Mouse (Mus musculus): Measurements from ENCODE around the gene Tmem60.

The Tmem60 gene

DNA sequence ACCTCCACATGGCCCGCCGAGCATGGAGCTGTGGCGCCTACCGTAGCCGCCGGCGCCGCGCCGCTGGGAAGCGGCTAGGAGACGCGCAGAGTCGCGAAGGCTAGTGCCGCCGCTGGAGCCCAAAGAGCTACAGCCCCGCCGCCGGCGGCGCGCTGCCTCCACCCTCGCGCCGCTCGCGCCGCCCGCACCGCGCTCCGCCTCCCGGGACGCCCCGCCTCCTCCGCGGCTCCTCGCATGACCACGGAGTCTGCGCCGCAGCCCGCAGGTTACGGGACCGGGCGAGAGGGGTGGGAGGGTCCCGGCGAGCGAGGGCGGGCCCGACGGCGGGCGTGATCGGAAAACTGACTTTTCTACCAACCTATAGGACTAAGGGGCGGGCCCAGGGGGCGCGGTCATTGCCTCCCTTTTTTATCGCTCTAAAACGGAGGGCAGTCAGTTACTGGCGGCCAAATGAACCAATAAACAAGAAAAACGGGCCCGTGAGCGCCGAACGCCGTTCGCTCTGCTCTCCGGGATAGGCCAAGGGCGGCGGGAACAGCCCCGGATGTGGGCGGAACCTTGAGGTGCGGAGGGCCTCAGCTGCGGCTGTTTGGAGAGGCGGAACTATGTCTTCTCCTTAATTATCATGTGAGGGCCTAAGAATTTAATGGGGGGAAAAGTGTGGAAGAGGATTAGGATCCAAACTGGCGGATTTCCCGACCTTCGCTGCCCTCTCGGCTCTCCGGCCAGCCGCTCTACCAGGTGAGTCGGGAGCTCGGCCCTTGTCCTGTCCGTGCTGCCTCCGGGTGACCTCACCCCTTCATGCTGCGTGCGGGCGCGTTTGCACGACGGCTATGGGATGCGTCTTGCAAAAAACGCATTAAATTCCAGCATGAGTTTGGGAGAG is at the start of gene Tmem60, which contains the start of gene Phtf2:
Gene Tmem60 (plus strand): TSS at position 277 of the 886 bp plus-strand sequence.
Gene Phtf2 (minus strand): TSS at position 210 of the 886 bp plus-strand sequence.
- in situ Hi-C loops (cut with MseI, MboI): no loop called here

DNA sequence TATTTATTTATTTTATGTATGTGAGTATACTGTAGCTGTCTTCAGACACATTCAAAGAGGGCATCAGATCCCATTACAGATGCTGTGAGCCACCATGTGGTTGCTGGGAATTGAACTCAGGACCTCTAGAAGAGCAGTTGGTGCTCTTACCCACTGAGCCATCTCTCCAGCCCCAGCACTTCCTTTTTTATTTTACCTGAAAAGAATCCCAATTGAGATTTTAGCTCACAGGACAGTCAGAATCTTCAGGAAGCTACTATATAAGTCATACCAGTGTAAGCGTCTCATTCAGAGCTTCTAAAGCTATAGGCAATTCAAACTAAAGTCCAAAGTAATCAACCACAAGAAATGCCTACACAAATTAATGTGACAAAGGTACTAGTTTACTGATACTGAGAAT is 47.6 kb upstream of the Tmem60 start:
- in situ Hi-C loops (cut with MseI, MboI): no loop called here

DNA sequence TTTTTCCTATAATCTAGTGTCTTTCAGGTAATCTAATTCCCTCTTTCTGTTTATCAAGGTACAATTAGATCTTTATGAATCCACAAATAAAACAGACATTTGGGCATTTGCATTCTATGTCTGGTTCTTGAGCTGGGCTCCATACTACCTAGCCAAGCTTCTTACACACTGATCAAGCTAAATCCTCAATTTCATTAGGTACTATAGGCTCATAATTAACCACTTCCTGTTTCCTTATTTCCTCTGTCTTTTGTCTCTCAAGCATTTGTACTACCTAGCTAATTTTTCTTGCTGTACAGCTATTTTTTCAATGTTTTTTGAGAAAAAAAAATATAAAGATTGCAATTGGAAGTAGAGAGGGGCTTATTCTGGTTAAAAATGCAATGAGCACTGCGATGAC is 44.9 kb upstream of the Tmem60 start:
- in situ Hi-C loops (cut with MseI, MboI): no loop called here

DNA sequence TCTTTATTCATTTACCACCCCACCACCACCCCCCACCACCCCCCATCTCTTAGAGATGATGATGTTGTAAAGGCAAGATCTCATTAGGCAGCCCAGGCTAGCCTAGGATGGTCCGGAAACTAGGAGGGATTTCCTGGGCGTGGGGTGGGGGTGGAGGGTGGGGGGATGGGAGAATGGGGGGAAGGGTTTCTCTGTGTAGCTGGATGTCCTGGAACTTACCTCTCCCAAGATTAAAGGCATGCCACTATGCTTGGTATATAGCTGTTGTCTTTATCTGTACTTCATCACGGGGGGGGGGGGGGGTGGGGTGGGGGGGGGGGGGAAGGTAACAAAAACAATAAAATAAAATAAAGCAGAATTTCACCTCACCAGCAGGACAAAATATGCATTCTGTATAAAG is 38.6 kb upstream of the Tmem60 start:
- in situ Hi-C loops (cut with MseI, MboI): no loop called here

DNA sequence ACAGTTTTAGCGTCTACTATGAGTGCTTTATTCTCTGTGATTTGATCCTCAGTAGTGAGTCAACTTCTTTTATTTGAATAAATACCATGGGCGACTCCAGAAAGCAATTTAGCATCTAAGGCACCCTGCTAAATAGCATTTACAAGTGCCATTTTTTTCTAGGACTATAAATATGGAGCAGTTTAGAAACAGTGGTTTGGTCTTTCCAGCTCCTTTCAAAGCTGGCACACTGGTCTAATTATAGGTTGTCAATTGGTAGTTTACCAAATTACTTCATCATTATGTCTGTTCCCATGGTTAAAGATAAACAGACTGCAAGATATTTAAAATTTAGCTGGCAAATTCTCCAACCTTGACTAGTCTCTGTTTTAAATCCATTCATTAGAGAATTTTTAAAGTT is 38.2 kb upstream of the Tmem60 start:
- in situ Hi-C loops (cut with MseI, MboI): no loop called here

DNA sequence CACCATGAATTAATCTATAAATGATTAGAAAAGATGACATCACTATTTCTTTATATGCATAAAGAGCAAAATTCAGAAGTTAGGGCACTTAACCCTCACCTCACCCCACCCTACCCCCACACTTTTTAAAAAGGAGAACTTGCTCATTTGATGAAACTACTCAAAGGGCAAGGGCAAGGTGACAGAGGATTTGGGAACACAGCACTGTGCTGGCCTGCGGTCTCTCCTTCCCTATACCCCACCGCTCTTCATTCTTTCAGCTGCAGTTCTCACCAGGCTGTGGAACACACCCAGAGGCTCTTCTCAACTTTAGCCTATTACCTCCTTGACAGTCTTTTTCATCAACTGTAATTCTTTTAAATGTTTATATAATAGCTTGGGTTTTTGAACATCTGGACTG is 35.0 kb upstream of the Tmem60 start:
- in situ Hi-C loops (cut with MseI, MboI): no loop called here

DNA sequence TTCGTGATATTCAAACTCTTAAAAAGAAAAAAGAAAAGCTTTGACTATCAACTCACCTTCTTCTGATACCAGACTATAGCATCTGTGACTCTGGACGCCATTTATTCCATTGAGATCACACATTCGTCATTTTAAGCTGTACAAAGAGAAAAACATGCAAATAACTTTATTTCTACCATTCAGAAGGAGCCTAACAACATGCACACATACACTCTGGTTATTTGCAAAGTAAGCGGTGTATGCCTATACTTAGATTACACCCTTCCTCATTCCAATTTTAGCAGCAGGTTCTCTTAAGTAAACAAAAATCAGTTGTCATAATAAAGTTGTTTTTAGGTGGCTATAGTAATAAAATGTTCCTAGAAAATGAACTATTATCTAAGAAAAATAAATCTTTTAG is 26.9 kb upstream of the Tmem60 start:
- in situ Hi-C loops (cut with MseI, MboI): no loop called here

DNA sequence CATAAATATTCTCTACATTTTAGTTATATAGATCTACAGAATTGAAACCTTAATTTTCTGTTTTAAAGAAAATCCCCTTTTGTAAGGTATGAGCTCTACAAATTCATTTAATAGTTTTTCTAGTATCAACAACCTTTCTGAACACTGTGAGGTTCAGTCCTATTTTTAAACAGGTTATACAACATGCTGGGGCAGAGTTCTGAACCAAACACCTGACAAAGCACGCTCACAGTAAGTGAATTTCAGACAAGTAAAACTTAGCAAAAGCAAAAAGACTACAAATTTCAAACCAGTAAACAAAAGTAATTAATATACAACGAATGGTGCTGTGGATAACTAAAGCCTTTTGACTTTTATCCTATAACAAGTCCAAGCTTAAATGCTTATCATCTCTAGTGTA is 23.6 kb upstream of the Tmem60 start:
- in situ Hi-C loops (cut with MseI, MboI): no loop called here

DNA sequence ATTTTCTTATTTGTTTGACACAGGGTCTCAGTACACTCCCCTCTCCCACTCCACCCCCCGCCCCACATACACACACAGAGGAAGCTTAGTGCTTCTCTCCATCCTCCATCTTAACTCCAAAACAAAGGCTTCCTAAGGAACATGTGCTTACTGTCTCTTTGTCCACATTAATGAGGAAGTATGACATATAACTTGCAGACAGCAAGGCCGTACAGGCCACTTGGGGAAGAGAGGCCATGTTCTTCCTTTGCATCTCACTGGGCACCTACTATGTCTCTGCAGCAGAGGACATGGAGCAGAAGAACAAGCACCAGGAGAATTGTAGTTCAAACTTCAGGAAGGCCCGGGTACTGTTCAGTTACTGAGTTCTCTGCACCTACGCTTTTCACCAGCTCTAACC is 21.4 kb upstream of the Tmem60 start:
- in situ Hi-C loops (cut with MseI, MboI): no loop called here

DNA sequence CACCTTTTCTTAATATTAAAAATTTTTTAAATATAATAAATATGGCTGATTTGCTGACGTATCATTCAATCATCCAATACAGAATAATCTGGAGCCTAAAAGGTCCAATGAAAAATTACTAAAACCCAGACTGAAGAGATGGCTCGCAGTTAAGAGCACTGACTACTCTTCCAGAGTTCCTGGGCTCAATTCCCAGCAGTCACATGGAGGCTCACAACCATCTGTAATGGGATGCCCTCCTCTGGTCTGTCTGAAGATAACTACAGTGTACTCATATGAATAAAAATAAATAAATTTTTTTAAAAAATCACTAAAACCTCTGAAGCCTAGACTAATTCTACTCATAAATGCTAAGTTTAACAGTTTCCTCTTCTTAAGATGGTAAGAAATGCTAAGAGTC is 20.1 kb upstream of the Tmem60 start:
- in situ Hi-C loops (cut with MseI, MboI): no loop called here

DNA sequence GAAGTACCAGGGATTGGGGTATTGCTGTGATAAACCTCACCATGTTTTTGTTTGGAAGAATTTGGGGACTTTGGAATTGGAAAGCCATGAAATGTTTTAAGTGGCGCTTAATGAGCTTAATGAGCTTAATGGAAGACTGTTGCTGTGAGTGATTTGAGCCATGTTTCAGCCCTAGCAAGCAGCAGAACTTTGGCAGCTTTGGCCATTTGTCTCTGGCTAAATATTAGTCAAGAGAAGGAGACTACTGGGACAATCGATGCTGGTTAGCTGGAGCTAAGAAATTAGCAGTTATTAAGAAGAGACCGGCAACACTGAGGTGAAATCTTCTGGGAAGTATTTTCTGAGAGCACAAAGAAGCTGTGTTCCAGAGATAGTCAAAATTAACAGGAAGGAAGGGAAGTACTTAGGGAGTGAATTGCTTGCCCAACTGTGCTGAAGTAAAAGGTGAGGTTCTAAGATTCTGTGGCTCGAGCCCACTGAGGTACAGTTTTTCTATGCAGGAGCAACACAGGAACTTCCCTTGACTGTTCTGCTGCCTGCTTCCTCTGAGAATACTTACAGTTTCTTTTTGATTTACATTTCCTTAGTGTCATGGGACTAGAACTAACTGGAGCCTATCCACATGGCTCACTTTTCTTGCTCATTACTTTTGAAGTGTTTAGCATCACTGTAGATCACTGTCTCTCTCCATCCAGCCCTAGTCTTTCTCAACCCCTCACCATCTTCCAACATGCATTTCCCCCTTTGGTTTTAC is 17.6 kb upstream of the Tmem60 start:
- in situ Hi-C loops (cut with MseI, MboI): no loop called here

DNA sequence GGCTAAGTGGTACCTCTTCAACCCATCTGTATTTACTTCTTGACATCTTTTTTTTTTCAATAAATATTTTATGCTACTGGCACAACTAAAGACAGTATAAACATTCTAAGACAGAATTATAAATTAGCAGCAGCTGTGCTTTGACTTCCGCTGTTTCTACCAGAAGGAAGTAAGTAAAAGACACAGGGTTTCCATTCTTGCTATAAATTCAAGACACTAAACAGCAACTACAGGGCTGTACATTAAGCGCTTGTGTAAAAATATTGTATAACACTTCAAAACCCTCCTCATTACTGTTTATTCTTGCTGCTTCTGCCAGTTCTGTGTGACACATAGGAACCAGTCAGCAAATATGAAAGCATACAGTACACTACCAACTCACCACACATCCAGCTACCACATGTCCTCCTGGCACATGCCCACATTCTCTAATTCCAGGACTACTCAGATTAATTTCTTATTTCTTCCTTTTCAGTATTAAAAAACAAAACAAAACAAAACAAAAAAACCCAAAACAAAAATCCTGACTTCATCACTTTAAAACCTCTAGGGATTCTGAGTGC is 16.7 kb upstream of the Tmem60 start:
- in situ Hi-C loops (cut with MseI, MboI): no loop called here

DNA sequence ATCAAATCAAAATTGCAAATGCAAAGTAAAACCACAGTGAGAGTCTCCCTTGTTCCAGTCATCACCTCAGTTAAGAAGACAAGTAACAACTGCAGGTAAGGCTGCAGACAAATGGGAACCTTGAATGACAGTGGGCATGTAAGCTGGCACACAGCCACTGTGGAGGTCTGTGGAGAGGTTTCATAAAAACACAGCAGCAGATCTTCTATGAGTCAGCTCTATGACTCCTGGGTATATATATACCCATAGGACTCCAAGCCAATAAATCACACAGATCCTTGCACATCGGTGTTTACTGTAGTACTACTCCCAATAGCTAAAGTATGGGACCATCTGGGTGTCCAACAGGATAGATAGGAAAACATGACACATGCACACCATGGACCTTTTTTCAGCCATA is 8.8 kb upstream of the Tmem60 start:
- in situ Hi-C loops (cut with MseI, MboI): no loop called here

DNA sequence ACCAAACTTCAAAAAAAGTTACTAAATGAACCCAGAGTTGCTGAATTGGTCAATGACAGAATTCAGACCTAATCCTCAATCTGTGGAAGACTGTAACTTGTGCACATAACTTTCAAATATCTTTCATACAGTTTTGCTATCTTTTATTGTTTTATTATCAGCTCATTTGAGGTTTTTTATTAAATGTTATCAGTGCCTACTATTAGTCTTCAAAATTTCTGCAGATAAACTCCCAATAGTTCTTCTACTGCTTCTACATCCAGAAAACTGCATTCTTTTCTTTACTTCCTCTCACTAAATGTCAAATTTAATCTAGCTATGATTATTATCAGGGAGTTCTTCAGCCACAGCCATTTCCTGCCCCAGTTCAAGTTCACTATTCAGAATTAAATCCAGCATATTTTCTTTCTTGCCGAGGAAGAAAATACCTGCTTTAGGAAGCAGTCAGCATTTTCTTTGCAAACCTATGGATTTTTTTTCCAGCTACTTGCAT is 5.0 kb upstream of the Tmem60 start:
- in situ Hi-C loops (cut with MseI, MboI): no loop called here

DNA sequence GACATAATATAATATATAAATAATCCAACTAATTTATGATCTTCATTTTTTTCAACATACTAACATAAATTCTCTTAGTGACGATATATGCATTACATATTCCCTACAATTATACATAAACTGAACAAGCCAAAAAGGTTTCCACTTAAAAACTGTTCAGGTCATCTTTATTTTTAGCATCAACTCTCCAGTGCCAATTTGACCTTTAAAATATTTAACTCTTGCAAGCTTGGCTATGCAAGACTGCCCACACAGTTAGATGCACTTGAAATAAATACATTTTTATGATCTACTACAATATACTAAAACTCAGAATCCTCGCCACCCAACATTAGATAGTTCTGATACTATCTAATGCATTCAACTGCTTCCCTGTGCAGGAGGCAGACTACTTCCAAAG is 1.6 kb upstream of the Tmem60 start:
- in situ Hi-C loops (cut with MseI, MboI): no loop called here

DNA sequence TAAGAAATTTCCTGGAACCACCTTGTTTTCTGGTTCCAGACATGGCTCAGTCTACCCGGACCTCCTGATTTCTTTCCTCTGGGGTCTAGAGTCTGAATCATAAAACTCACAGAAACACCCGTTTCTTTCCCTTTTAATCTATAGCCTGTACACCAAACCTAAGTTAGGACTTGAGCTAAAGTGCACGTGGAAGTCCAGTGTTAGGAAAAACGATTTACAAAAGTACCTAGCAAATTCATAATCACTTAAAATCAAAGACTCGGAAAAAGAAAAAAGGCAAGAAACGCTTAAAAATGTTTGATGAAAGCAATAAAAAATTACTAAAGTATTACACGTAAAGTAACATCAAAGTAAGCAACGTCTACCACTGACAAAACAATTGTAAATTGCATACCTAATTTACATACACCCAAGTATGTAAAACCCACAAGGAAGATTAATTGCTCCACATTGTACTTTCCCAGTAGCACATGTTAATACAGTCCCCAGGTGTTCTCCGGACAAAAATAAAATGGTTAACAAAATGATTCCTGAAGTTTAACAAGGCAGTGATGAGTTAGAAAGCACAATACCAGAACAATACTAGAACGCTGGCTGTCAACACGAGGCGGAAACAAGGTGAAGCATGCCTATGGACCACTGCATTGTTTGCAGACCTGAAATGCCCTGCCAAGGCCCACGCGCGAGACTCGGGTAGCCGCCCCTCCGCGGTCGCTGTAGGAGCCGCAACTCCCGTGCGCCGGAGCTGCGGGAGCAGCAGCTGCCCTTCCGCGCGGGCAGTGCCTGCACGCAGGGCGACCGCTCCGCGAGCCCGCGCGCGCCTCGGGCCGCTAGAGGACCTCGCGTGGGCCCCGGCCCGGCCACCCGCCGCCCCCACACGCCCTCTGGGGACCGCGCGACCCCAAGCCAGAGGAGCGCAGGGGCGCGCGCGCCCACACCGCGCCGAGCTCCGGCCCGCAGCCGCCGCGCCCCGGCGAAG is 905 bp upstream of the Tmem60 start:
- in situ Hi-C loops (cut with MseI, MboI): no loop called here

DNA sequence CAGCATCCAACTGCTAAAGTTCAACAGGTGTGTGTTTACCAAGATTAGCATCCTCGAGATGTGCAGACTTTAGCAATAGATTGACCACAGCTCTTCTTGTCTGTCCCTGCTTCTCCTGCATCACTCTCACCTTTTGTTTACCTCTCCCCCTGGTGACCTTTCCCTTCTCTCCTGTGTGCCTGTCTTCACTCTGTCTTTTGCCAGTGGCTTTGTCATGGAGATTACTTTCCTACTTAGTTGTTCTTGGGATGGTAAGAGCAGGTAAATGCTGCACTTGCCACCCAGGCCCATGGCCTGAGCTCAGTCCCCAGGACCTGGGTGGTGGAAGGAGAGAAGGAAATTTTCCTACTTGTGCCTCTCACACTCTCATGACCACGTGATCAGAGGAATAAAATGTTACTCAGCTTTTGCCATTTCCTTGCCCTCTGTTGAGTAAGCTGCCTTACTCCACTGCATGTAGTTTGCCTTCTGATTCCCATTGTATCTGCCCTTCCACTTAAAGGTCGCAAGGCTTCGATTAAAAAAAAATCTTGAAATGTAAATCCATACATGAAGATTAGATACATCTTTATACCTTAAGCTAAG is 2.1 kb downstream of the Tmem60 start:
- in situ Hi-C loops (cut with MseI, MboI): no loop called here

DNA sequence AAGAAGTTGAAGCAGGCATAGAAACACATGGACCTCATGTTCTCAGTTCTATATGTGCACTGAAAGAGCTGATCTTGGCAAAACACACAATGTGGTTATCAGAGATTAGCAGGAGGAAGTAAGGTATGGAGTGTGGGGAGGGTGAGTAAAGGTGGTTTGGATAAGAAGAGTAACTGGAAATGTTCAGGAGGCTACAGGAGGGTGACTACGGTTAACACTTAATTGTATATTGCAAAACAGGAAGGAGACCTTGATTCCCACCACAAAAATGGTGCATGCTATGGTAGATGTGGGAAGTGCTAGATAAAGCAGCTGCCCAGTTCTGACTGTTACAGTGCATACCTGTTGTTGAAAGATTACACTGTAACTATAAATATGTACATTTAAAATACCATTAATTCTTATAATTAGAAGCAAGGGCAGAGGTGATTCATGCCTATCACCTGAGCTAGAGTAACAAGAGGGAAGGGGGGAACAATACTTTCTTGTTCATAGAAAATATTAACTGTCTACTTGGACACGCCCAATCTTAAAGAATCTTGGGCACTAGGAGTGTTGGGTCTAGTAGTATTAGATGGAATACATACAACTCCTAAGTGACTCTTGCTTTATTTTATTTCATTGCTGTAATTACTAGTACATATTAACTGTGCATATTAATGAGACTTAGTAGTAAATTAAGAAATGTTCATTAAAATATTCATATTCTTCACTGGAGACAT is 15.6 kb downstream of the Tmem60 start:
- in situ Hi-C loops (cut with MseI, MboI): no loop called here

DNA sequence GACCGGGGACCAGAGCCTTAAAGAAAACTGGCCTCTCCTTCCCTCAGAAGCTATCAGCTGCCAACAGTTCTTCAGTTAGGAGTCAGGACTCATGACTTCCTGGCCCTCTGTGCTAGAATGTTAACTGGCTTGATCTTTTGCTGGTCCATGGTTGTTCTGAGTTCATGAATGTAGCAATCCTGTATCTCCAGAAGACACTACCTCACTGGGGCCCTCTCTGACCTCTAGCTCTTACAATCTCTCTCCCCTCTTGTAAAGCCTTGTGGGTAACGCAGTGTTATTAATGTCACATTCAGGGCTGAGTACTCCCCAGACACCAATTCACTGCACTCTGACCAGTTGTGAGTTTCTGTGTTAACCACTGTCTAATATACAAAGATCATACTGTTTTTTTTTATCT is 22.7 kb downstream of the Tmem60 start:
- in situ Hi-C loops (cut with MseI, MboI): no loop called here

DNA sequence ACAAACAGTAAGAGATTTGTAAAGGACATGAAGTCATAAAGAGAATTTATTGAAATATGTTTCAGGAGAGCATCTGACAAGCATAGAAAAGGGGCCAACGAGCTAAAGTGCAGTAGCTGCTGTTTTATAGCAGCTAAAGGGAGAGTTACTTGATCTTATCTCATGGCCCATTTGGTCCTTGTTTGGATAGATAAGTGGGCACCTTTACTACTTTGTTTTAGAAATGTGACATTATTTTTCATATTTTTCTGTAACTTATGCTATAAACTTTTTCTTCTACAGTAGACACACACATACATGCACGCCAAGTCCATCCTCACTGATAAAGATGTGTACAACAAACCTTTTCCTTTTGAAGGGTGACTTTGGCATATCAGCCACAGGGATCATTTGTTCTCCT is 23.4 kb downstream of the Tmem60 start:
- in situ Hi-C loops (cut with MseI, MboI): no loop called here
